Mouse (Mus musculus): ENCODE data around the gene Cyp4a31. TPM values are rescaled to one million over a fixed set of nuclear protein-coding genes. Genes with fewer than 3 reads are reported as not detected.

Cyp4a31 gene
- total RNA-seq, 2 experiments from 2014 or later: not detected

Other genes starting within 250 kb of the Cyp4a31 start
- not detected in 2 replicates for gene Cyp4a12b, start 152.0 kb upstream of the Cyp4a31 start, total RNA-seq (2014; fragmentation: Nextera tagmentation)
- not detected in 2 replicates for gene Cyp4a12b, start 152.0 kb upstream of the Cyp4a31 start, total RNA-seq (2017)
- not detected in 2 replicates for gene Cyp4a30b, start 111.0 kb upstream of the Cyp4a31 start, total RNA-seq (2014; fragmentation: Nextera tagmentation)
- gene Cyp4a30b, start 111.0 kb upstream of the Cyp4a31 start, total RNA-seq (2017): not detected in 2 replicates
- not detected in 2 replicates for gene Cyp4a14, start 67.5 kb upstream of the Cyp4a31 start, total RNA-seq (2014; fragmentation: Nextera tagmentation)
- gene Cyp4a14, start 67.5 kb upstream of the Cyp4a31 start, total RNA-seq (2017): not detected in 2 replicates
- not detected in 2 replicates for gene Cyp4a10, start 45.4 kb upstream of the Cyp4a31 start, total RNA-seq (2014; fragmentation: Nextera tagmentation)
- not detected in 2 replicates for gene Cyp4a10, start 45.4 kb upstream of the Cyp4a31 start, total RNA-seq (2017)
- not detected in 2 replicates for gene Cyp4a32, start 37.3 kb downstream of the Cyp4a31 start, total RNA-seq (2014; fragmentation: Nextera tagmentation)
- not detected in 2 replicates for gene Cyp4a32, start 37.3 kb downstream of the Cyp4a31 start, total RNA-seq (2017)
- not detected in 2 replicates for gene Cyp4b1, start 84.1 kb downstream of the Cyp4a31 start, total RNA-seq (2014; fragmentation: Nextera tagmentation)
- gene Cyp4b1, start 84.1 kb downstream of the Cyp4a31 start, total RNA-seq (2017): not detected in 2 replicates
- gene Efcab14, start 174.1 kb downstream of the Cyp4a31 start, total RNA-seq (2014; fragmentation: Nextera tagmentation): 39.7 and 45.7 TPM in 2 replicates
- 34.2 and 41.0 TPM in 2 replicates for gene Efcab14, start 174.1 kb downstream of the Cyp4a31 start, total RNA-seq (2017)
- gene Tex38, start 217.4 kb downstream of the Cyp4a31 start, total RNA-seq (2014; fragmentation: Nextera tagmentation): not detected in 2 replicates
- gene Tex38, start 217.4 kb downstream of the Cyp4a31 start, total RNA-seq (2017): not detected in 2 replicates
- 13.2 and 17.2 TPM in 2 replicates for gene Atpaf1, start 221.2 kb downstream of the Cyp4a31 start, total RNA-seq (2014; fragmentation: Nextera tagmentation)
- 16.5 and 17.8 TPM in 2 replicates for gene Atpaf1, start 221.2 kb downstream of the Cyp4a31 start, total RNA-seq (2017)

Measured in megakaryocyte-erythroid progenitor cell, adult 5-6 weeks (primary cell).